Mouse (Mus musculus) MEL (cell line): ENCODE data around the gene Gm37240. TPM values are rescaled to one million over a fixed set of nuclear protein-coding genes. Genes with fewer than 3 reads are reported as not detected.

ENCODE experiments used
- DNase-seq: peaks from one replicate; pipeline ENCODE4 v3.0.0; 2011; ENCODE audit warnings: low read depth, low spot score
- H3K27ac ChIP-seq: 2 replicates; pipeline ENCODE4 v1.5.1; 2012; ENCODE audit warnings: low read depth, mild to moderate bottlenecking, control low read depth, low read length, moderate library complexity; ENCODE audit not compliant: control insufficient read depth
- H3K27me3 ChIP-seq, 2 experiments: fragments of 150-350 bp in 1 of 2; sonication (generic) in 1 of 2; 2 replicates each; pipeline ENCODE4 v1.6.1; 2012; ENCODE audit warnings: low read length in 2 of 2, mild to moderate bottlenecking in 2 of 2, improper control_type of control experiment in 1 of 2, moderate library complexity in 1 of 2; ENCODE audit not compliant: insufficient read depth in 2 of 2, control insufficient read depth in 1 of 2
- H3K36me3 ChIP-seq, 2 experiments: 2 replicates each; pipeline ENCODE4 v1.6.1; 2012 to 2014; ENCODE audit warnings: low read length in 2 of 2, improper control_type of control experiment in 1 of 2, inconsistent platforms in 1 of 2, mild to moderate bottlenecking in 1 of 2; ENCODE audit not compliant: insufficient read depth in 2 of 2, control insufficient read depth in 1 of 2
- H3K4me1 ChIP-seq, 2 experiments: fragments of 150-350 bp in 1 of 2; sonication (generic) in 1 of 2; 2 replicates each; pipeline ENCODE4 v1.6.1; 2012; ENCODE audit warnings: low read length in 2 of 2, improper control_type of control experiment in 1 of 2, mild to moderate bottlenecking in 1 of 2; ENCODE audit not compliant: insufficient read depth in 2 of 2, control insufficient read depth in 1 of 2
- H3K4me3 ChIP-seq, 2 experiments: fragments of 150-350 bp in 1 of 2; sonication (generic) in 1 of 2; 2 replicates each; pipeline ENCODE4 v1.5.1; 2012; ENCODE audit warnings: low read depth in 2 of 2, low read length in 2 of 2, mild to moderate bottlenecking in 2 of 2, moderate library complexity in 2 of 2, control low read depth in 1 of 2, improper control_type of control experiment in 1 of 2; ENCODE audit not compliant: control insufficient read depth in 1 of 2, insufficient read depth in 1 of 2
- H3K79me2 ChIP-seq: 2 replicates; pipeline ENCODE4 v1.6.1; 2012; ENCODE audit warnings: mild to moderate bottlenecking, low read length, moderate library complexity; ENCODE audit not compliant: control insufficient read depth, poor library complexity, insufficient read depth
- H3K9ac ChIP-seq: 2 replicates; pipeline ENCODE4 v1.6.1; 2012; ENCODE audit warnings: low read depth, mild to moderate bottlenecking, control low read depth, low read length, moderate library complexity; ENCODE audit not compliant: control insufficient read depth, poor library complexity, severe bottlenecking
- H3K9me3 ChIP-seq: fragments of 150-350 bp; sonication (generic); replicated peaks from 2 replicates; pipeline ENCODE4 v1.6.1; 2012; ENCODE audit warnings: mild to moderate bottlenecking, low read length, improper control_type of control experiment, moderate library complexity; ENCODE audit not compliant: insufficient read depth
- CHD2 ChIP-seq: IDR thresholded peaks from 2 replicates; pipeline ENCODE4 v1.6.1; 2011; ENCODE audit warnings: low read length, improper control_type of control experiment
- CTCF ChIP-seq, 3 experiments: IDR thresholded peaks in 2 of 3; conservative IDR thresholded peaks in 1 of 3; 2 replicates each; pipeline ENCODE4 v1.5.1; 2011 to 2012; ENCODE audit warnings: low read length in 3 of 3, low read depth in 2 of 3, mild to moderate bottlenecking in 2 of 3, improper control_type of control experiment in 1 of 3, inconsistent platforms in 1 of 3, mixed read lengths in 1 of 3, moderate library complexity in 1 of 3; ENCODE audit not compliant: control insufficient read depth in 1 of 3, insufficient read depth in 1 of 3, poor library complexity in 1 of 3, severe bottlenecking in 1 of 3
- E2F4 ChIP-seq: IDR thresholded peaks from 2 replicates; pipeline ENCODE4 v1.6.1; 2011; ENCODE audit warnings: low read depth, low read length, improper control_type of control experiment, borderline replicate concordance
- EP300 ChIP-seq, 2 experiments: IDR thresholded peaks; 2 replicates each; pipeline ENCODE4 v1.6.1; 2011; ENCODE audit warnings: improper control_type of control experiment in 2 of 2, low read length in 2 of 2, low read depth in 1 of 2, mild to moderate bottlenecking in 1 of 2
- GABPA ChIP-seq: IDR thresholded peaks from 2 replicates; pipeline ENCODE4 v1.6.1; 2012; ENCODE audit warnings: low read depth, mild to moderate bottlenecking, inconsistent platforms, low read length, improper control_type of control experiment, moderate library complexity
- HCFC1 ChIP-seq: IDR thresholded peaks from 2 replicates; pipeline ENCODE4 v1.6.1; 2012; ENCODE audit warnings: low read depth, mild to moderate bottlenecking, inconsistent platforms, low read length, improper control_type of control experiment, moderate library complexity
- KAT2A ChIP-seq: conservative IDR thresholded peaks from 2 replicates; pipeline ENCODE4 v1.6.1; 2012; ENCODE audit warnings: low read depth, low read length, improper control_type of control experiment, inconsistent platforms
- MAX ChIP-seq: IDR thresholded peaks from 2 replicates; pipeline ENCODE4 v1.6.1; 2011; ENCODE audit warnings: low read length, improper control_type of control experiment
- MAZ ChIP-seq: IDR thresholded peaks from 2 replicates; pipeline ENCODE4 v1.6.1; 2012; ENCODE audit warnings: low read depth, mild to moderate bottlenecking, inconsistent platforms, low read length, improper control_type of control experiment
- MXI1 ChIP-seq: IDR thresholded peaks from 2 replicates; pipeline ENCODE4 v1.6.1; 2011; ENCODE audit warnings: mild to moderate bottlenecking, low read depth, low read length, improper control_type of control experiment
- MYB ChIP-seq: IDR thresholded peaks from 2 replicates; pipeline ENCODE4 v1.6.1; 2011; ENCODE audit warnings: mild to moderate bottlenecking, low read depth, low read length, improper control_type of control experiment
- MYC ChIP-seq: IDR thresholded peaks from 2 replicates; pipeline ENCODE4 v1.6.1; 2011; ENCODE audit warnings: low read depth, mild to moderate bottlenecking, low read length, improper control_type of control experiment, moderate library complexity
- NELFE ChIP-seq: IDR thresholded peaks from 2 replicates; pipeline ENCODE4 v1.6.1; 2011; ENCODE audit warnings: low read depth, low read length, improper control_type of control experiment
- NRF1 ChIP-seq: IDR thresholded peaks from 2 replicates; pipeline ENCODE4 v1.6.1; 2014; ENCODE audit warnings: low read depth, mild to moderate bottlenecking, inconsistent platforms, low read length, improper control_type of control experiment, moderate library complexity; ENCODE audit not compliant: poor library complexity, insufficient read depth, severe bottlenecking
- POLR2AphosphoS2 ChIP-seq: IDR thresholded peaks from 2 replicates; pipeline ENCODE4 v1.6.1; 2011; ENCODE audit warnings: low read length, improper control_type of control experiment
- POLR2AphosphoS5 ChIP-seq: IDR thresholded peaks from 2 replicates; pipeline ENCODE4 v1.6.1; 2012; ENCODE audit warnings: low read depth, borderline replicate concordance, mild to moderate bottlenecking, inconsistent platforms, low read length, moderate library complexity, mixed read lengths
- RCOR1 ChIP-seq: IDR thresholded peaks from 2 replicates; pipeline ENCODE4 v1.6.1; 2012; ENCODE audit warnings: low read depth, mild to moderate bottlenecking, inconsistent platforms, low read length, improper control_type of control experiment
- TAL1 ChIP-seq: IDR thresholded peaks from 2 replicates; pipeline ENCODE4 v1.6.1; 2012; ENCODE audit warnings: mild to moderate bottlenecking, inconsistent platforms, low read length, moderate library complexity, mixed read lengths
- USF1 ChIP-seq: IDR thresholded peaks from 2 replicates; pipeline ENCODE4 v1.6.1; 2014; ENCODE audit warnings: low read depth, mild to moderate bottlenecking, inconsistent platforms, low read length, improper control_type of control experiment, moderate library complexity
- USF2 ChIP-seq, 2 experiments: IDR thresholded peaks; 2 replicates each; pipeline ENCODE4 v1.6.1; 2011 to 2012; ENCODE audit warnings: improper control_type of control experiment in 2 of 2, low read length in 2 of 2, borderline replicate concordance in 1 of 2, inconsistent platforms in 1 of 2, low read depth in 1 of 2, mild to moderate bottlenecking in 1 of 2; ENCODE audit not compliant: insufficient read depth in 1 of 2
- ZKSCAN1 ChIP-seq: IDR thresholded peaks from 2 replicates; pipeline ENCODE4 v1.6.1; 2012; ENCODE audit warnings: low read depth, mild to moderate bottlenecking, inconsistent platforms, low read length, improper control_type of control experiment, moderate library complexity
- ZNF384 ChIP-seq: IDR thresholded peaks from 2 replicates; pipeline ENCODE4 v1.6.1; 2012; ENCODE audit warnings: low read depth, mild to moderate bottlenecking, inconsistent platforms, low read length, improper control_type of control experiment
- polyA plus RNA-seq, 2 experiments: library from polyadenylated mRNA; stranded (reverse) in 1 of 2; unstranded in 1 of 2; fragments of >175 nt in 1 of 2; fragments of >200 nt in 1 of 2; gene quantifications; 2 replicates each; pipeline versions ENCODE4 v1.2.1 to v1.2.4; 2012; ENCODE audit warnings: low replicate concordance in 2 of 2, low read depth in 1 of 2; ENCODE audit not compliant: insufficient read length in 2 of 2, insufficient read depth in 1 of 2, missing spikeins in 1 of 2
- total RNA-seq: library from RNA; depleted of rRNA; stranded (reverse); fragments of 300-350 nt; gene quantifications from 2 replicates; pipeline ENCODE4 v1.2.3, GENCODE M21; 2012

Gene Gm37240
- total and polyA plus RNA-seq, 3 experiments, result 0.04 TPM; not detected in 2

- no peaks in the 10 kb centered on the region for H3K36me3 ChIP-seq
- H3K9me3 ChIP-seq, result no peaks in the 10 kb centered on the region
- H3K4me3 ChIP-seq, result no peak overlapping the region
- TF ChIP-seq CHD2 (no peak), POLR2AphosphoS2 (no peak), POLR2AphosphoS5 (no peak), MYC (no peak), RCOR1 (no peak), TAL1 (no peak), USF2 (IDR thresholded peaks at IDR 0.05; ENCODE audit: borderline replicate concordance in 1 of 2, insufficient read depth in 1 of 2, low read depth in 1 of 2, low read length in 2 of 2) (no peak), GABPA (no peak), MAX (no peak), E2F4 (no peak), ZNF384 (no peak), ZKSCAN1 (no peak), EP300 (IDR thresholded peaks at IDR 0.05; ENCODE audit: low read depth in 1 of 2, low read length in 2 of 2) (no peak), HCFC1 (no peak), KAT2A (no peak), USF1 (no peak), MYB (no peak), MAZ (no peak)
- TF ChIP-seq, all 39 proteins: peak for 0
- no peak for DNase-seq
- Histone ChIP-seq H3K27me3 (no peaks in the 10 kb centered on the region), H3K79me2 (no peaks in the 10 kb centered on the region), H3K27ac (no peak overlapping the region), H3K4me1 (no peaks in the 10 kb centered on the region), H3K9ac (no peak overlapping the region)
These were observed 257.3 kb downstream of the Gm37240 start for GRCm38 (mm10) chr3:85629895-85630510.

GRCm38 (mm10) chr3:85619751-85620150 is 267.6 kb downstream of the Gm37240 start:
- H3K4me3 ChIP-seq, result no peak overlapping the region
- no peaks in the 10 kb centered on the region for H3K79me2 ChIP-seq
- no peaks in the 10 kb centered on the region for H3K4me1 ChIP-seq
- H3K36me3 ChIP-seq, result no peaks in the 10 kb centered on the region
- H3K27me3 ChIP-seq, result no peaks in the 10 kb centered on the region
- TF ChIP-seq E2F4, result no peak
- TF ChIP-seq CTCF (IDR thresholded peaks at IDR 0.05 in 2 of 3, conservative IDR thresholded peaks at IDR 0.05 in 1 of 3; ENCODE audit: control insufficient read depth in 1 of 3, insufficient read depth in 1 of 3, low read depth in 2 of 3, low read length in 3 of 3, poor library complexity in 1 of 3, severe bottlenecking in 1 of 3), result no peak
- TF ChIP-seq MXI1, result no peak
- no peak for TF ChIP-seq NELFE
- no peak for TF ChIP-seq RCOR1
- TF ChIP-seq NRF1, result no peak
- TF ChIP-seq MYC, result no peak
- H3K9ac ChIP-seq, result no peak overlapping the region
- no peak overlapping the region for H3K27ac ChIP-seq
- DNase-seq, result no peak
- H3K9me3 ChIP-seq, result no peaks in the 10 kb centered on the region
